Mouse (Mus musculus): ENCODE results near the gene Ccl27a. TPM values are rescaled to one million over a fixed set of nuclear protein-coding genes. Genes with fewer than 3 reads are reported as not detected.

The Ccl27a gene
- total RNA-seq, 2 experiments from 2014 or later, result 244 to 288 TPM

- DNase-seq (ENCODE audit: low spot score in 2 of 2), result no peak
Observed at GRCm38 (mm10) chr4:41757321-41757720, 16.7 kb downstream of the Ccl27a start.

GRCm38 (mm10) chr4:41756440-41756839 is 17.6 kb downstream of the Ccl27a start:
- DNase-seq (ENCODE audit: low spot score in 2 of 2), result no peak
- intact Hi-C loops (cut with DNase I), result no loop called here

More at GRCm38 (mm10) chr4:41757321-41757720, 16.7 kb downstream of the Ccl27a start:
- intact Hi-C loops (cut with DNase I), result no loop called here

DNA sequence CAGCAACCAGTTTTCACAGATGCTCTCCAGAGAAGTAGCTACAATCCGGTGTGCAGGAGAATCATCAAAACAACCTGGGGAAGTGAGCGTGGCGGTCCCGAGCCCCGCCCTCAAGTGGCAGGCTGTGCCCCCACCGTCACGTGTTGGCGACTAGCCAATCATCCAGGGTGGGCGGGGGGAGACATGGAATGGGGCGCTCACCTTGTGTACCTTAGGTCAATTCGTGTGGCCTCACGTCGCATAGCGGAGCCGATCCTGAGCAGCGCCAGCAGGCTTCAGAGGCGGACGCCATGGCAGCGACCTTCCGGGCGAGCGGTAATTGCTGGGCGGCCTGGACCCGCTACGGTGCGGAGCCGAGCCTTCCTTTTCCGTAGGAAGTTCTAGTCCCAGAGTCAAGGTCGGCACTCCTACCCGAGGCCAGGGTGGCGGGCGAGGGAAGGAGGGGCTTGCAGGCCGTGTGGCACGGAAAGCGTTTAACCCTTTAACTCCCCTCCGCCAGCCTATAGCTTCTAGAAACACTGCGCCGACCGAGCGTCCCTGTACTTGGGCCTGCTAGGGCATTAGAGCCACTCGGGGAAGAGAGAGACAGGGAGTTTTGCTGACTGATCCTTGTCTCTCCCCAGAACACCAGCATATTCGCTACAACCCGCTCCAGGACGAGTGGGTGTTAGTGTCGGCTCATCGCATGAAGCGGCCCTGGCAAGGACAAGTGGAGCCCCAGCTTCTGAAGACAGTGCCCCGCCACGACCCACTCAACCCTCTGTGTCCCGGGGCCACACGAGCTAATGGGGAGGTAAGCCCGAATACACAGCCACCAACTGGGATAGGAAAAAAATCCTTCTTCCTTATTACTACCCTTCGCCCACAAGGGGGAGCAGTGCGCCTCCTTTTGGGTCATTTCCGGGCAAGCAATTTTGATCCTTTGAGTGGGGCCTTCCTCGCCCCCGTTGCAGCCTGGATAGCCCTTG is 18.4 kb downstream of the Ccl27a start, which contains the start of gene Sigmar1:
Gene Sigmar1 (minus strand): TSS at position 820 of the 968 bp plus-strand sequence.
- DNase-seq (ENCODE audit: low spot score in 2 of 2), result peak; percentile 82
- intact Hi-C loops (cut with DNase I), result no loop called here

GRCm38 (mm10) chr4:41754797-41755337 is 19.2 kb downstream of the Ccl27a start, which contains the start of gene Galt:
TSS of gene Galt (plus strand) at chr4:41755228.
- intact Hi-C loops (cut with DNase I), result no loop called here
- DNase-seq (ENCODE audit: low spot score in 2 of 2), result no peak

DNA sequence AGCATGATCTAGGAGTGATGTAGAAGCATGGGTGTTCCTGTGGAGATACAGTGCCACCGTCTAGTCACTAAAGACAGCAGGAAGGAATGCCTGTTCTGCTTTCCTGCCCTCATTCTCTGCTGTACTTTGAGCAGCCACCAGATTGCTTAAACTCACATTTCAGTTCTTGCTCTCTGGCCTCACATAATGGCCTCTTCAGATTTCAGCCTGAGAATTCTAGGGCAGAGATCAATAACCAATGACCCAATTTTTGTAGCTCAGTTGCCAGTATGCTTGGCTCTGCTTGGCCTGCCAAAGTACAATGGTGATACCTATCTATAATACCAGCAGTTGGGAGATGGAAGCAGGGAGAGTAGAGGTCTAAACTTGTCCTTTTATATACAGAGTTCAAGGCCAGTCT is 29.0 kb downstream of the Ccl27a start:
- intact Hi-C loops (cut with DNase I), result no loop called here
- no peak for DNase-seq (ENCODE audit: low spot score in 2 of 2)

DNA sequence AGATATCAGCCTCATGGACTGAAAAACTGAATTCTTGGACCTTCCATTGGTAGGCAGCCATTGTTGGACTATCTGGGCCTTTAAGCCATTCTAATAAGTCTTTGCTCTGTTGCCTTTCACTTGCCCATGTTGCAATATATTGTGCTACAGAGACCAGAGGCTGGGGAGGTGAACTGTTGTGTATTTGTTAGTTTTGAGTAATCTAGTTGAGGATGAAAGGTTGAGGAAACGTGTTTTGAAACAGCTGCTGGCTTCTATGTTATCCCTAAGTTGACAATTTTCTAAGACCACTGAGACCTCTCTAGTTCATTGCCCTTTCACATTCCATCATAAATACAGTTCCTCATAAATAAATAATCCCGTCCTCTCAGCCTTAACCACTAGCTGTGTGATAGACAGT is 29.9 kb downstream of the Ccl27a start:
- intact Hi-C loops (cut with DNase I), result no loop called here
- no peak for DNase-seq (ENCODE audit: low spot score in 2 of 2)

DNA sequence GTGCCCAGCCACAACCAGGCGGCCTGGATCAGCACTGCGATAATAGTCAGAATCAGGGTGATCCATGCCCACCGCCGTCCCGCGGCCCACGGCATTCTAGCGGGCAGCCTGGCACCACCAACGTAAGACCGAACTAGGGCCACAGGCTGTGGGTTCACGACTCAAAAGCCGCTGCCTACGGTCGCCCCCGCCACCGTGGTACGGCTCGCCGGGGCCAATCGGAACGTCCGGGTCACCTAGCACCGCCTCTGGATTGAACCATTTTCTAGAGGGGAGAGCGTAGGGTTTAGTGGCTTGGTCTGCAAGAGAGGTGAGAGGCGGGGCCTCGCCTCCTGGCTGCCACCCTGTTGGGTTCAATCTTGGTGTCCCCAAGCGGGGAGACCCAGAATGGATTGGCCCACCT is 32.9 kb downstream of the Ccl27a start:
- peak; percentile 92 to 93 for DNase-seq (ENCODE audit: low spot score in 2 of 2)
- intact Hi-C loops (cut with DNase I), result no loop called here

GRCm38 (mm10) chr4:41740380-41741157 is 33.5 kb downstream of the Ccl27a start:
- peak in 1 of 2 experiments; percentile 83 for DNase-seq (ENCODE audit: low spot score in 2 of 2)
- intact Hi-C loops (cut with DNase I), result loop anchor here (1.0 kb wide), 1 partner anchor 26 kb away; no protein-coding TSS in a partner anchor

DNA sequence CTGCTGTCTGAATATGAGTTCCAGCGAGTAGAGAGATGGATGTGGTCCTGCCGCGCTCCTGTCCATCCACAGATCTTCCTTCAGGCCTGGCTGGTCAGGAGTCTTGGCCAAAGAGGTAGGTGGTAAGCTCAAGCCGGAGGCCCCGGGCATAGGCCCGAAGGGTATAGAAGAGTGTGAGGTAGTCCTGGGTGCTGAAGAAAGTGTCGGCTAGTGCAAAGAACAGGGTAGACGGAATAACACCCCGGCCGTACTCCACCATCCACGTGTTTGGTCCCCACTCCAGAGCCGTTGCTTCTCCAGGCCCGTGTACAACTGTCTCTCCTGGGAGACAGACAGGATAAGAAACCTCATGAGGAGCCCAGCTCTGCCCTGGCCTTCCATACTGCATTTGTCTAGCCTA is 34.8 kb downstream of the Ccl27a start:
- no peak for DNase-seq (ENCODE audit: low spot score in 2 of 2)

GRCm38 (mm10) chr4:41738256-41738603 is 35.8 kb downstream of the Ccl27a start:
- DNase-seq (ENCODE audit: low spot score in 2 of 2), result no peak
- intact Hi-C loops (cut with DNase I), result no loop called here

More for the DNA sequence above, 34.8 kb downstream of the Ccl27a start:
- intact Hi-C loops (cut with DNase I), result no loop called here

DNA sequence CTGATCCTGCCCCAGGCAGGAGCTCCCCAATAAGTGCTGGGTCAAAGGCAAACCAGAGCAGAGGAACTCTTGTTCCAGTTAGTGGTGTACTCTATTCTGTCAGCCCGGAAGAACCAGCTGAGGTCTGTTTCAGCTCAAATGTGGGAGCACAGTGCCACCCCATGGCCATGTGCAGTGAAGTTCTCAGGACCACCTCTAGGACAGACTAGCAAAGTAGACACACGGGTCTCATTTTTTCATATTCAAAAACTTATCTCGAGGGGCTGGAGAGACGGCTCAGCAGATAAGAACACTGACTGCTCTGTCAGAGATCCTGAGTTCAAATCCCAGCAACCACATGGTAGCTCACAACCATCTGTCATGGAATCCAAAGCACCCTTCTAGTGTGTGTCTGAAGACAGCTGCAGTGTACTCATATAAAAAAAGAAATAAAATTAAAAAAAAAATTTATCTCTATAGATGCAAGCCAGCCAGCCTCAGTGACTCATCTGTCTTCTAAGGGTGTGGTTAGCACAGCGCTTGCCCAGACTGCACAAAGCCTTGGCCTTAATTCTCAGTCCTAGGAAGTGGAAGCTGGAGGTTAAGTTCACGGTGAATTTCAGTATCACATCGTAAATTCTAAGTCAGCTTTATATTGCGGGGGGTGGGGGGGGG is 36.3 kb downstream of the Ccl27a start:
- intact Hi-C loops (cut with DNase I), result no loop called here
- DNase-seq (ENCODE audit: low spot score in 2 of 2), result peak; percentile 58 to 78

- DNase-seq (ENCODE audit: low spot score in 2 of 2), result no peak
- intact Hi-C loops (cut with DNase I), result no loop called here
Observed at GRCm38 (mm10) chr4:41731052-41731765, 42.8 kb downstream of the Ccl27a start, which contains the start of gene Arid3c. TSS of gene Arid3c (minus strand) at chr4:41731142.

GRCm38 (mm10) chr4:41726826-41727621 is 47.0 kb downstream of the Ccl27a start:
- intact Hi-C loops (cut with DNase I), result no loop called here
- DNase-seq (ENCODE audit: low spot score in 2 of 2), result peak in 1 of 2 experiments; percentile 39

DNA sequence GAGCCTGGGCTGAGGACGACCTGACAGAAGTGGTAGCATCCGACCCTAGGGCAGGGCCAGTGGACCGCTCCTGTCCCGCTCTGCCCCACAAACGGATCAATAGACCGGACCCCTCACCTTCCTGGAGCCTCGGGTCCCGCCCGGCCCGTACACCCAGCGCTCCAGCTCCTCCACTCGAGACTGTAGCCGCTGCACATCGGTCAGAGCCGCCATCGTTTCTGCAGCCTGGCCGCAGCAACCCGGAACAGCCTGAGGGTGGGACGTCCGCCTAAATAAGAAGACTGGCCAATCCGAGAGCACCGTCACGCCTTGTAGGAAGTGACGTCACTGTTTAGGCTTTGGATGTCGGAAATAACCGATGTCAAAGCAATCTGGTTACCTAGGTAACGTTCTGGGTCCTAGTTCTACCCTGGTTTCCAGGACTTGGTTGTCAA is 51.1 kb downstream of the Ccl27a start, which contains the start of gene Dctn3:
Gene Dctn3 (minus strand): TSS at position 253 of the 434 bp plus-strand sequence.
- intact Hi-C loops (cut with DNase I), result no loop called here
- DNase-seq (ENCODE audit: low spot score in 2 of 2), result peak; percentile 89 to 91
